Mouse (Mus musculus): ENCODE data around the gene Clmn. TPM values are rescaled to one million over a fixed set of nuclear protein-coding genes. Genes with fewer than 3 reads are reported as not detected.

The Clmn gene
- polyA plus RNA-seq, 1 experiment from 2014 or later, result 2.9 TPM

GRCm38 (mm10) chr12:104886104-104886503 lies 21.2 kb upstream of the Clmn start:
- no peaks in the 10 kb centered on the region for H3K9me3 ChIP-seq (ENCODE audit: control insufficient read depth, low read length)
- DNase-seq (ENCODE audit: low spot score), result no peak
- H3K36me3 ChIP-seq (ENCODE audit: control insufficient read depth, insufficient read depth, low read length), result no peaks in the 10 kb centered on the region
- no peak overlapping the region for H3K9ac ChIP-seq (ENCODE audit: low read length)
- no peak overlapping the region for H3K4me2 ChIP-seq (ENCODE audit: low read depth)
- no peaks in the 10 kb centered on the region for H3K27me3 ChIP-seq (ENCODE audit: control insufficient read depth, insufficient read depth, low read length)
- H3K27ac ChIP-seq (ENCODE audit: low read depth, low read length), result no peak overlapping the region
- no peak overlapping the region for H3K4me3 ChIP-seq (ENCODE audit: low read depth, low read length)
- 83% methylated on average over 7 of the region's 7 CpGs for WGBS
- H3K4me1 ChIP-seq (ENCODE audit: control insufficient read depth, insufficient read depth, low read length), result no peaks in the 10 kb centered on the region
- no peak for ATAC-seq (ENCODE audit: insufficient read depth, low FRiP score, low TSS enrichment)

- 0 out of 2 replicates have a peak, but pooled peaks cover 3% of the 10 kb centered on the region for H3K9me3 ChIP-seq (ENCODE audit: control insufficient read depth, low read length)
- ATAC-seq (ENCODE audit: insufficient read depth, low FRiP score, low TSS enrichment) (no peak), DNase-seq (ENCODE audit: low spot score) (no peak)
- no peak overlapping the region for H3K4me3 ChIP-seq (ENCODE audit: low read depth, low read length)
- no peak overlapping the region for H3K9ac ChIP-seq (ENCODE audit: low read length)
- H3K27ac ChIP-seq (ENCODE audit: low read depth, low read length), result no peak overlapping the region
- WGBS, result 74% methylated on average over 5 of the region's 5 CpGs
- no peak overlapping the region for H3K4me2 ChIP-seq (ENCODE audit: low read depth)
- H3K27me3 ChIP-seq (ENCODE audit: control insufficient read depth, insufficient read depth, low read length), result no peaks in the 10 kb centered on the region
- H3K4me1 ChIP-seq (ENCODE audit: control insufficient read depth, insufficient read depth, low read length), result no peaks in the 10 kb centered on the region
- H3K36me3 ChIP-seq (ENCODE audit: control insufficient read depth, insufficient read depth, low read length), result no peaks in the 10 kb centered on the region
These were observed 17.7 kb upstream of the Clmn start for GRCm38 (mm10) chr12:104882533-104882932.

- H3K4me3 ChIP-seq (ENCODE audit: low read depth, low read length), result no peak overlapping the region
- 65% methylated on average over 2 of the region's 2 CpGs for WGBS
- H3K9me3 ChIP-seq (ENCODE audit: control insufficient read depth, low read length), result 0 out of 2 replicates have a peak, but pooled peaks cover 3% of the 10 kb centered on the region
- no peaks in the 10 kb centered on the region for H3K36me3 ChIP-seq (ENCODE audit: control insufficient read depth, insufficient read depth, low read length)
- no peak for ATAC-seq (ENCODE audit: insufficient read depth, low FRiP score, low TSS enrichment)
- H3K27me3 ChIP-seq (ENCODE audit: control insufficient read depth, insufficient read depth, low read length), result no peaks in the 10 kb centered on the region
- no peak overlapping the region for H3K27ac ChIP-seq (ENCODE audit: low read depth, low read length)
- DNase-seq (ENCODE audit: low spot score), result no peak
- no peak overlapping the region for H3K9ac ChIP-seq (ENCODE audit: low read length)
- no peak overlapping the region for H3K4me2 ChIP-seq (ENCODE audit: low read depth)
- no peaks in the 10 kb centered on the region for H3K4me1 ChIP-seq (ENCODE audit: control insufficient read depth, insufficient read depth, low read length)
These were observed 17.2 kb upstream of the Clmn start for GRCm38 (mm10) chr12:104882061-104882460.

- Histone ChIP-seq H3K9ac (ENCODE audit: low read length) (no peak overlapping the region), H3K4me3 (ENCODE audit: low read depth, low read length) (no peak overlapping the region), H3K36me3 (ENCODE audit: control insufficient read depth, insufficient read depth, low read length) (no peaks in the 10 kb centered on the region), H3K27me3 (ENCODE audit: control insufficient read depth, insufficient read depth, low read length) (no peaks in the 10 kb centered on the region), H3K9me3 (ENCODE audit: control insufficient read depth, low read length) (0 out of 2 replicates have a peak, but pooled peaks cover 3% of the 10 kb centered on the region), H3K27ac (ENCODE audit: low read depth, low read length) (no peak overlapping the region), H3K4me2 (ENCODE audit: low read depth) (no peak overlapping the region), H3K4me1 (ENCODE audit: control insufficient read depth, insufficient read depth, low read length) (no peaks in the 10 kb centered on the region)
- WGBS, result 87% methylated on average over 4 of the region's 4 CpGs
- ATAC-seq (ENCODE audit: insufficient read depth, low FRiP score, low TSS enrichment) (no peak), DNase-seq (ENCODE audit: low spot score) (no peak)
These were observed 16.7 kb upstream of the Clmn start for GRCm38 (mm10) chr12:104881518-104882060.

- Histone ChIP-seq H3K4me3 (ENCODE audit: low read depth, low read length) (no peak overlapping the region), H3K27ac (ENCODE audit: low read depth, low read length) (no peak overlapping the region), H3K4me1 (ENCODE audit: control insufficient read depth, insufficient read depth, low read length) (no peaks in the 10 kb centered on the region), H3K36me3 (ENCODE audit: control insufficient read depth, insufficient read depth, low read length) (no peaks in the 10 kb centered on the region), H3K9me3 (ENCODE audit: control insufficient read depth, low read length) (0 out of 2 replicates have a peak, but pooled peaks cover 3% of the 10 kb centered on the region), H3K4me2 (ENCODE audit: low read depth) (no peak overlapping the region), H3K9ac (ENCODE audit: low read length) (no peak overlapping the region), H3K27me3 (ENCODE audit: control insufficient read depth, insufficient read depth, low read length) (no peaks in the 10 kb centered on the region)
- no peak for DNase-seq (ENCODE audit: low spot score)
- WGBS, result 49% methylated on average over 12 of the region's 12 CpGs
- no peak for ATAC-seq (ENCODE audit: insufficient read depth, low FRiP score, low TSS enrichment)
These were observed 15.5 kb upstream of the Clmn start for GRCm38 (mm10) chr12:104880367-104880766.

- Histone ChIP-seq H3K27ac (ENCODE audit: low read depth, low read length) (no peak overlapping the region), H3K4me2 (ENCODE audit: low read depth) (no peak overlapping the region), H3K36me3 (ENCODE audit: control insufficient read depth, insufficient read depth, low read length) (no peaks in the 10 kb centered on the region), H3K27me3 (ENCODE audit: control insufficient read depth, insufficient read depth, low read length) (no peaks in the 10 kb centered on the region), H3K9ac (ENCODE audit: low read length) (no peak overlapping the region), H3K4me1 (ENCODE audit: control insufficient read depth, insufficient read depth, low read length) (no peaks in the 10 kb centered on the region), H3K9me3 (ENCODE audit: control insufficient read depth, low read length) (0 out of 2 replicates have a peak, but pooled peaks cover 3% of the 10 kb centered on the region), H3K4me3 (ENCODE audit: low read depth, low read length) (no peak overlapping the region)
- ATAC-seq (ENCODE audit: insufficient read depth, low FRiP score, low TSS enrichment) (no peak), DNase-seq (ENCODE audit: low spot score) (no peak)
- 37% methylated on average over 10 of the region's 10 CpGs for WGBS
These were observed 14.7 kb upstream of the Clmn start for GRCm38 (mm10) chr12:104879577-104879989.

- H3K9ac ChIP-seq (ENCODE audit: low read length), result no peak overlapping the region
- 0 out of 2 replicates have a peak, but pooled peaks cover 3% of the 10 kb centered on the region for H3K9me3 ChIP-seq (ENCODE audit: control insufficient read depth, low read length)
- no peaks in the 10 kb centered on the region for H3K36me3 ChIP-seq (ENCODE audit: control insufficient read depth, insufficient read depth, low read length)
- no peaks in the 10 kb centered on the region for H3K4me1 ChIP-seq (ENCODE audit: control insufficient read depth, insufficient read depth, low read length)
- DNase-seq (ENCODE audit: low spot score), result no peak
- ATAC-seq (ENCODE audit: insufficient read depth, low FRiP score, low TSS enrichment), result no peak
- H3K27me3 ChIP-seq (ENCODE audit: control insufficient read depth, insufficient read depth, low read length), result no peaks in the 10 kb centered on the region
- H3K27ac ChIP-seq (ENCODE audit: low read depth, low read length), result no peak overlapping the region
- no peak overlapping the region for H3K4me3 ChIP-seq (ENCODE audit: low read depth, low read length)
- H3K4me2 ChIP-seq (ENCODE audit: low read depth), result no peak overlapping the region
- 54% methylated on average over 3 of the region's 3 CpGs for WGBS
These were observed 11.2 kb upstream of the Clmn start for GRCm38 (mm10) chr12:104876053-104876452.

GRCm38 (mm10) chr12:104871987-104872386 lies 7.1 kb upstream of the Clmn start:
- no peak overlapping the region for H3K4me2 ChIP-seq (ENCODE audit: low read depth)
- H3K9me3 ChIP-seq (ENCODE audit: control insufficient read depth, low read length), result no peaks in the 10 kb centered on the region
- no peak overlapping the region for H3K4me3 ChIP-seq (ENCODE audit: low read depth, low read length)
- no peaks in the 10 kb centered on the region for H3K27me3 ChIP-seq (ENCODE audit: control insufficient read depth, insufficient read depth, low read length)
- no peak for DNase-seq (ENCODE audit: low spot score)
- H3K27ac ChIP-seq (ENCODE audit: low read depth, low read length), result no peak overlapping the region
- no peaks in the 10 kb centered on the region for H3K4me1 ChIP-seq (ENCODE audit: control insufficient read depth, insufficient read depth, low read length)
- no peaks in the 10 kb centered on the region for H3K36me3 ChIP-seq (ENCODE audit: control insufficient read depth, insufficient read depth, low read length)
- no peak for ATAC-seq (ENCODE audit: insufficient read depth, low FRiP score, low TSS enrichment)
- no peak overlapping the region for H3K9ac ChIP-seq (ENCODE audit: low read length)
- WGBS, result 78% methylated on average over 6 of the region's 6 CpGs

- ATAC-seq (ENCODE audit: insufficient read depth, low FRiP score, low TSS enrichment) (no peak), DNase-seq (ENCODE audit: low spot score) (no peak)
- H3K4me2 ChIP-seq (ENCODE audit: low read depth), result no peak overlapping the region
- no peaks in the 10 kb centered on the region for H3K9me3 ChIP-seq (ENCODE audit: control insufficient read depth, low read length)
- H3K27ac ChIP-seq (ENCODE audit: low read depth, low read length), result no peak overlapping the region
- no peaks in the 10 kb centered on the region for H3K27me3 ChIP-seq (ENCODE audit: control insufficient read depth, insufficient read depth, low read length)
- WGBS, result 92% methylated on average over 3 of the region's 3 CpGs
- no peak overlapping the region for H3K4me3 ChIP-seq (ENCODE audit: low read depth, low read length)
- H3K4me1 ChIP-seq (ENCODE audit: control insufficient read depth, insufficient read depth, low read length), result 0 out of 2 replicates have a peak, but pooled peaks cover 4% of the 10 kb centered on the region
- H3K9ac ChIP-seq (ENCODE audit: low read length), result no peak overlapping the region
- H3K36me3 ChIP-seq (ENCODE audit: control insufficient read depth, insufficient read depth, low read length), result no peaks in the 10 kb centered on the region
These were observed 4.9 kb upstream of the Clmn start for GRCm38 (mm10) chr12:104869737-104870136.
